Mouse (Mus musculus) mouse trophoblast stem cell (cell line): ENCODE measurements around the gene Fth1.

Experiments used
- in situ Hi-C, 2 experiments: fragments of 300-500 bp; cut with MseI, MboI; formaldehyde crosslinking; loops; 2 replicates in 1 of 2; 3 replicates in 1 of 2; pipeline ENCODE4 v1.15.1; 2025

The Fth1 gene

GRCm38 (mm10) chr19:10019214-10019760 is 38.9 kb downstream of the Fth1 start:
- in situ Hi-C loops, result no loop called here

- in situ Hi-C loops, result no loop called here
Measured at GRCm38 (mm10) chr19:10021981-10022380, 41.6 kb downstream of the Fth1 start.

- in situ Hi-C loops, result no loop called here
Measured at GRCm38 (mm10) chr19:10022414-10023303, 42.3 kb downstream of the Fth1 start.

- in situ Hi-C loops, result no loop called here
Measured at GRCm38 (mm10) chr19:10023304-10023758, 42.9 kb downstream of the Fth1 start.

- in situ Hi-C loops, result no loop called here
Measured at GRCm38 (mm10) chr19:10025169-10025875, 44.9 kb downstream of the Fth1 start.

- in situ Hi-C loops, result loop anchor here in 1 of 2 experiments (5.0 kb wide), 1 partner anchor 32 kb away; no protein-coding TSS in a partner anchor
Measured at GRCm38 (mm10) chr19:10029746-10030145, 49.3 kb downstream of the Fth1 start.

GRCm38 (mm10) chr19:10033211-10033973 is 53.0 kb downstream of the Fth1 start:
- in situ Hi-C loops, result loop anchor here in 1 of 2 experiments (5.0 kb wide), 1 partner anchor 36 kb away; no protein-coding TSS in a partner anchor

GRCm38 (mm10) chr19:10034356-10034755 is 54.0 kb downstream of the Fth1 start:
- in situ Hi-C loops, result loop anchor here in 1 of 2 experiments (5.0 kb wide), 1 partner anchor 37 kb away; no protein-coding TSS in a partner anchor
